ENCODE assay signal across 10 mouse cellular contexts in genomic region chr6:125282721-125283120, GRCm38 (mm10). TPM values are rescaled to one million over a fixed set of nuclear protein-coding genes. Genes with fewer than 3 reads are reported as not detected.
DNase-seq lines count a peak whose midpoint lies in the region; TF ChIP-seq lines count a peak whose summit lies in the region.
"Not testable (repeated sequence)": the region's sequence is repeated elsewhere in the genome, so short reads cannot be mapped to it uniquely, and the experiment has no call there.
"Had no signal": no experiment of that assay in that cellular context is flagged by ENCODE, and none has a peak within 500 bp of the region (broad histone marks: within the 10 kb centered on the region; RNA-seq: fewer than 3 reads in every experiment).

No protein-coding gene starts in this region.

- H3K27me3 ChIP-seq in testis, adult 2 months (ENCODE audit: control insufficient read depth, insufficient read depth, low read length): not testable (repeated sequence)

- not testable (repeated sequence) for TF ChIP-seq POLR2A in testis, adult 2 months (IDR thresholded peaks at IDR 0.05; ENCODE audit: control insufficient read depth, low read depth, low read length)

- H3K27ac ChIP-seq in testis, adult 2 months (ENCODE audit: control insufficient read depth, insufficient read depth, low read depth, low read length): not testable (repeated sequence)

- peak; percentile 75 to 77 for DNase-seq in cerebellum, postnatal 10 days
- DNase-seq in cerebellum, postnatal 14 days: peak; percentile 74 to 79
- peak; percentile 26 to 60 for DNase-seq in cerebellum, postnatal 25 days

- H3K4me1 ChIP-seq in testis, adult 2 months (ENCODE audit: control insufficient read depth, insufficient read depth, low read length): not testable (repeated sequence)

- H3K4me3 ChIP-seq in testis, adult 2 months (ENCODE audit: control insufficient read depth, low read depth, low read length): 0 out of 2 replicates have a peak overlapping the region, but pooled peaks have one; percentile 4

- TF ChIP-seq CTCF in testis, adult 2 months (IDR thresholded peaks at IDR 0.05; ENCODE audit: control insufficient read depth, insufficient read depth, insufficient replicate concordance, low read depth, low read length): not testable (repeated sequence)

- not testable (repeated sequence) for H3K36me3 ChIP-seq in testis, adult 2 months (ENCODE audit: control insufficient read depth, insufficient read depth, low read length)

RNA-seq across cellular contexts. Expression of gene Tuba3a, which starts 3.1 kb away (rescaled TPM):
- 2,638 and 2,960 TPM in 2 replicates for polyA plus RNA-seq in testis, adult 2 months (2012; rRNA removed)
- polyA plus RNA-seq: adrenal gland, adult 2 months; brain, embryonic 14.5 days; G1E; Patski had no signal

RNA-seq across cellular contexts. Expression of gene Ltbr, which starts 31.0 kb away (rescaled TPM):
- 10.9 and 11.2 TPM in 2 replicates for polyA plus RNA-seq in testis, adult 2 months (2012; rRNA removed)
- polyA plus RNA-seq: activated CD4-positive, CD25-positive, alpha-beta regulatory T cell, adult 4 months; G1E had no signal

RNA-seq across cellular contexts. Expression of gene Scnn1a, which starts 37.7 kb away (rescaled TPM):
- polyA plus RNA-seq in testis, adult 2 months (2012; rRNA removed): 0.44 and 1.4 TPM in 2 replicates
- polyA plus RNA-seq: activated CD4-positive, CD25-positive, alpha-beta regulatory T cell, adult 4 months; CD4-positive, CD25-positive, alpha-beta regulatory T cell, adult 4 months; G1E had no signal

RNA-seq across cellular contexts. Expression of gene Cd27, which starts 45.9 kb away (rescaled TPM):
- 0.23 and 0.70 TPM in 2 replicates for polyA plus RNA-seq in testis, adult 2 months (2012; rRNA removed)
- polyA plus RNA-seq: G1E had no signal

RNA-seq across cellular contexts. Expression of gene Tapbpl, which starts 51.1 kb away (rescaled TPM):
- 8.0 and 9.3 TPM in 2 replicates for polyA plus RNA-seq in testis, adult 2 months (2012; rRNA removed)
